Mouse (Mus musculus) intestine, embryonic 14.5 days (tissue): ENCODE data around the gene Tead1. TPM values are rescaled to one million over a fixed set of nuclear protein-coding genes. Genes with fewer than 3 reads are reported as not detected.

Experiments
- ATAC-seq: fragments of 200-750 bp; cut with Nextera tagmentation; replicated peaks from 2 replicates; pipeline ENCODE4 v1.8.0; 2017; ENCODE audit warnings: low read depth, moderate number of reproducible peaks, moderate TSS enrichment, moderate library complexity; ENCODE audit not compliant: low FRiP score, low TSS enrichment
- DNase-seq: peaks from one replicate; pipeline ENCODE4 v3.0.0-alpha.2; 2018; ENCODE audit warnings: low spot score
- H3K27ac ChIP-seq: fragments of 300-500 bp; sonication (generic); 2 replicates; pipeline ENCODE4 v1.5.1; 2014; ENCODE audit warnings: low read depth, mild to moderate bottlenecking, control low read depth
- H3K27me3 ChIP-seq: fragments of 300-500 bp; sonication (generic); replicated peaks from 2 replicates; pipeline ENCODE4 v1.6.1; 2014; ENCODE audit warnings: low read length, control low read depth; ENCODE audit not compliant: control insufficient read depth, insufficient read depth
- H3K36me3 ChIP-seq: fragments of 300-500 bp; sonication (generic); 2 replicates; pipeline ENCODE4 v1.6.1; 2014; ENCODE audit warnings: low read length, control low read depth; ENCODE audit not compliant: control insufficient read depth, insufficient read depth
- H3K4me1 ChIP-seq: fragments of 300-500 bp; sonication (generic); replicated peaks from 2 replicates; pipeline ENCODE4 v1.6.1; 2014; ENCODE audit warnings: low read length, control low read depth, mixed read lengths; ENCODE audit not compliant: control insufficient read depth, insufficient read depth
- H3K4me2 ChIP-seq: fragments of 300-500 bp; sonication (generic); 2 replicates; pipeline ENCODE4 v1.6.1; 2014; ENCODE audit warnings: low read length
- H3K4me3 ChIP-seq: fragments of 300-500 bp; sonication (generic); 2 replicates; pipeline ENCODE4 v1.5.1; 2014; ENCODE audit warnings: low read depth, low read length, control low read depth, mixed read lengths
- H3K9ac ChIP-seq: fragments of 300-500 bp; sonication (generic); 2 replicates; pipeline ENCODE4 v1.6.1; 2014; ENCODE audit warnings: mild to moderate bottlenecking, low read length
- H3K9me3 ChIP-seq: fragments of 300-500 bp; sonication (generic); 2 replicates; pipeline ENCODE4 v1.6.1; 2016; ENCODE audit warnings: low read length, control low read depth; ENCODE audit not compliant: control insufficient read depth
- WGBS: fragments of 180-500 bp; shearing (Covaris S2); extraction: QIAGEN DNeasy Blood & Tissue Kit; methylation state at CpG from one replicate; pipeline ENCODE4 v1.1.7; 2014; 5-methylcytosine and 5-hydroxymethylcytosine counted together
- polyA plus RNA-seq: library from polyadenylated mRNA; unstranded; fragments of >200 nt; fragmentation: Nextera tagmentation; extraction: Ambion mirVana; gene quantifications from 2 replicates; pipeline ENCODE4 v1.2.1, GENCODE M21; 2014

Tead1 gene
- 18.6 and 20.2 TPM in 2 replicates for polyA plus RNA-seq

DNA sequence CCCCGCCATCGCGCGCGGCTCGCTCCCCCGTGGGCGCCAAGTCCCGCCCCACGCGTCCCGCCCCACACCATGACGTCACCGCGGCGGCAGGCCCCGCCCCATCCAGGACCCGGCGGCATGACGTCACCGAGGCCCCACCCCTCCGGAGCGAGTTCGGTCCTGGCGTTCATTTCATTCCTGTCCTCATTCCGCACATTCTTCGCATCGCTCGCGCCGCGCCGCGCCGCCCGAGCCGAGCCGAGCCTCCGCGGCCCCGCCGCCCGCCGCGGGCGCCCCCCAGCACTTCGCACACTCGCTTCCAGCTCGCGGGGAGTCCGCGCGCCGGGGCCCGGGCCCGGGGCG, at the start of gene Tead1:
Gene Tead1 (plus strand): TSS at position 148 of the 342 bp plus-strand sequence.
- Histone ChIP-seq H3K36me3 (no peaks in the 10 kb centered on the region), H3K9ac (peak within 1 kb of the TSS; percentile 96), H3K4me3 (peak within 1 kb of the TSS; percentile 88), H3K9me3 (0 out of 2 replicates have a peak, but pooled peaks cover 4% of the 10 kb centered on the region), H3K27ac (peak within 1 kb of the TSS; percentile 99), H3K4me2 (peak within 1 kb of the TSS; percentile 84), H3K4me1 (peaks cover 10% of the 10 kb centered on the region), H3K27me3 (no peaks in the 10 kb centered on the region)
- ATAC-seq: peak; percentile 91
- DNase-seq: peak; percentile 100
- under 1% methylated on average over 55 of the region's 57 CpGs for WGBS

DNA sequence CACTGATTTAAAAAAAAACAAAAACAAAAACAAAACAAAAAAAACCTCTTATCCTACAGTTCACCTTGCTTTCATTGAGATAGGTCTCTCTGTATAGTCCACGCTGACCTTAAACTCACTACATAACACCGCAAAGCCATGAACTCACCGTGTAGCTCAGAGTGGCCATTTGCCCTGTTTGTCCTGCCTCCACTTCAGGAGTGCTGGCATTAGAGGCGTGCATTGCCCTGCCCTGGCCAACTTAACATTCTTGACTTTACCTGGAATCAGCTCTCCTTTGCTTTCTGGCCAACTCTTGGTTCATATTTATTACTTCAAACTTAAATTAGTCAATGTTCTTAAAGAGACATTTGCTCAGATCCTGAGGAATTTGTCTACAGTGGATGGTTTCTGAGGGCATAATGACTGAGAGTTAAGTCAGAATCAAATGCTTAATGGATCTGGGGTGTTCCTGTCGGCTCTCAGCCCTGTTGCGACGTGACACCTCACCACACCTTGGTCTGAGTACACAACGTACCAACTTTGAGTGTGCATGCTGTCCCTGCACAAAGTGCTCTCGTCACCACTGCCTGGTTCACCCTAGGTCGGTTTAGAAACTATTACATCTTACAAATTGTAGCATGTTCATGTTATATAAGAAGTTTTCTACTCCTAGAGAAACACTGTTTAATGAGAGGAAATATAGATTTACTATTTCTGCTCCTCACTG, 44.5 kb upstream of the Tead1 start:
- no peak for DNase-seq
- no peak overlapping the region for H3K4me3 ChIP-seq
- no peak overlapping the region for H3K4me2 ChIP-seq
- H3K27me3 ChIP-seq: no peaks in the 10 kb centered on the region
- no peak overlapping the region for H3K9ac ChIP-seq
- H3K9me3 ChIP-seq: no peaks in the 10 kb centered on the region
- no peak overlapping the region for H3K27ac ChIP-seq
- 86% methylated on average over 10 of the region's 10 CpGs for WGBS
- no peaks in the 10 kb centered on the region for H3K4me1 ChIP-seq
- H3K36me3 ChIP-seq: no peaks in the 10 kb centered on the region
- no peak for ATAC-seq

- WGBS: 92% methylated on average over 2 of the region's 2 CpGs
- no peak for DNase-seq
Measured at GRCm38 (mm10) chr7:112635936-112636335, 43.2 kb upstream of the Tead1 start.

DNA sequence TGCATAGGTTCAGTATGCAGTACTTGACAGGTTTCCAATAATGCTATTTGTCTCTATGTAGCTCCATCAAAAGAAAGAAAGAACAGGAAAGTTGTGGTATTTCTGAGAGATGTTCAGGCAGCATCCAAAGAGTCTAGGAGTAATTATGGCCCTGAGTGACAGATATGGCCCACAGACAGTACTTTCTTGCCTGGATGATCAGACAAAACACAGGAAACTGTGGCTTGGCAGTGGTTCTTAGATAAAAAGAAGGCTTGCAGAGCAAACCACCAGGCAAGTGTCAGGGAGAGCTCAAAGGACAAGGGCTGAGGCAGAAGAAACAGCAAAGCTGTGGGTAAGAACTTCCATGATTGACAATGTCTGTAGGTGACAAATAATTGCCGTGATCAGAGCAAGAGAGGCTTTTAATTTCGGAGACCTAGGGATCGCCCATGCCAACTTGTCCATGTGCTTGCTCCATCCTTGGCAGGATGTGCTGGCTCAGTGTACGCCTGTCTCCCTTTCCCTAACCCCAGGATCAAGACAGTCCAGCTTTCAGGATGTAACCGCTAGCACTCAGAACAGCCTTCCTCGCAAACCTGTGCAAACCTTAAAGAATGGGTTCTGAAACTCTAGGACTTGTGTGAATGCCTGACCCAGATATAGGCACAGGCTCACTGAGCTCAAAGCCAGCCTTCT, 35.1 kb upstream of the Tead1 start:
- ATAC-seq (no peak), DNase-seq (no peak)
- Histone ChIP-seq H3K4me1 (no peaks in the 10 kb centered on the region), H3K4me3 (no peak overlapping the region), H3K27ac (no peak overlapping the region), H3K27me3 (no peaks in the 10 kb centered on the region), H3K9ac (no peak overlapping the region), H3K4me2 (no peak overlapping the region), H3K36me3 (no peaks in the 10 kb centered on the region), H3K9me3 (no peaks in the 10 kb centered on the region)
- 86% methylated on average over 6 of the region's 6 CpGs for WGBS

More at GRCm38 (mm10) chr7:112635936-112636335, 43.2 kb upstream of the Tead1 start:
- Histone ChIP-seq H3K4me3 (no peak overlapping the region), H3K27me3 (no peaks in the 10 kb centered on the region), H3K9me3 (no peaks in the 10 kb centered on the region), H3K4me1 (no peaks in the 10 kb centered on the region), H3K4me2 (no peak overlapping the region), H3K36me3 (no peaks in the 10 kb centered on the region), H3K27ac (no peak overlapping the region), H3K9ac (no peak overlapping the region)
- ATAC-seq: no peak

DNA sequence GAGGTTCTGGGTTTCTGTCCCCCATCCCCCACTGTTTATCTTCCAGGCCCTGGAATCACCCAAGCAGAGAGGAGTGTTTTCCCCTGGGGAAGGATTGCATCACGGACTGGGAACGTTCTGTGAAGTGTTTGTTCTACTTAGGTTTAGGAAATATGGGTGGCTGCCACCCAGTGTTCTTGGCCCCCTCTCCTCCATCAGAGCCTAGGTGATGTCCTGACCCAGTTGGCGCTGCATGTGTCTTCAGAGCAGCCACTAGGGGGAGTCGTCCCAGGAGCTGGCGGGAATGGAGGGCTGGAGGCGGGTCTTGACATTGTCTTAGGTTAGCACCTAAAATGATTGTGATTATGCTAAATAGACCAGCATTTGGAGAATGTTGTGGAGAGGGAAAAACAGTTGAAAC, 34.4 kb upstream of the Tead1 start:
- 76% methylated on average over 6 of the region's 6 CpGs for WGBS
- no peaks in the 10 kb centered on the region for H3K4me1 ChIP-seq
- H3K9me3 ChIP-seq: no peaks in the 10 kb centered on the region
- no peaks in the 10 kb centered on the region for H3K36me3 ChIP-seq
- no peak overlapping the region for H3K9ac ChIP-seq
- ATAC-seq (no peak), DNase-seq (no peak)
- no peak overlapping the region for H3K4me3 ChIP-seq
- H3K27ac ChIP-seq: no peak overlapping the region
- no peak overlapping the region for H3K4me2 ChIP-seq
- no peaks in the 10 kb centered on the region for H3K27me3 ChIP-seq

DNA sequence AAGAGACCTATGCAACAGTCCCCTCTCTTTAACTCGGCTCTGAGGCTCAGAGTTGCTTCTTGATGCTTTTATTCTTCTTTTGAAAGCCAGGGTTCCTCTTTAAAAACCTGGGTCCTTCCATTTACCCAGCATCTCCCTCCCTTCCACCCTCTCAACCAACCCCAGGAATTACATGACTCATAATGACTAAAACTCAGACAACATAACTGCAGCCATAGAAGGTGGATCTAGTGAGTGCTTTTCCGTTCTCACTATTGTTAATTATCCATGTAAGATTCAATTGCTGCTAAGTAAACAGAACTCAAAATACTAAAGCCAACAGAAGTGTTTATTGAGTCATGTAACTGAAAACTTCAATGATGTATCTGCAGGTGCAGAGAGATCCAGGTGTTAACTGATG, 33.4 kb upstream of the Tead1 start:
- Histone ChIP-seq H3K4me3 (no peak overlapping the region), H3K27me3 (no peaks in the 10 kb centered on the region), H3K4me2 (no peak overlapping the region), H3K9me3 (no peaks in the 10 kb centered on the region), H3K9ac (no peak overlapping the region), H3K4me1 (no peaks in the 10 kb centered on the region), H3K27ac (no peak overlapping the region), H3K36me3 (no peaks in the 10 kb centered on the region)
- ATAC-seq (no peak), DNase-seq (no peak)
- 92% methylated on average over 2 of the region's 2 CpGs for WGBS

- no peak overlapping the region for H3K27ac ChIP-seq
- no peaks in the 10 kb centered on the region for H3K4me1 ChIP-seq
- ATAC-seq (no peak), DNase-seq (no peak)
- no peak overlapping the region for H3K4me3 ChIP-seq
- no peak overlapping the region for H3K4me2 ChIP-seq
- H3K9ac ChIP-seq: no peak overlapping the region
- H3K36me3 ChIP-seq: no peaks in the 10 kb centered on the region
- H3K9me3 ChIP-seq: no peaks in the 10 kb centered on the region
- H3K27me3 ChIP-seq: no peaks in the 10 kb centered on the region
- WGBS: 90% methylated on average over 4 of the region's 4 CpGs
Measured at GRCm38 (mm10) chr7:112647417-112647816, 31.7 kb upstream of the Tead1 start.

- no peak overlapping the region for H3K9ac ChIP-seq
- 13% methylated on average over 9 of the region's 9 CpGs for WGBS
- H3K36me3 ChIP-seq: no peaks in the 10 kb centered on the region
- peak; percentile 36; the same call in 1 of the 2 replicates for ATAC-seq
- no peaks in the 10 kb centered on the region for H3K27me3 ChIP-seq
- no peak for DNase-seq
- H3K4me3 ChIP-seq: no peak overlapping the region
- H3K4me2 ChIP-seq: 0 out of 2 replicates have a peak overlapping the region, but pooled peaks have one; percentile 11
- H3K27ac ChIP-seq: no peak overlapping the region
- peaks cover 8% of the 10 kb centered on the region; the same call in 1 of the 2 replicates for H3K4me1 ChIP-seq
- H3K9me3 ChIP-seq: no peaks in the 10 kb centered on the region
Measured at GRCm38 (mm10) chr7:112656141-112656662, 22.9 kb upstream of the Tead1 start.
